Mouse (Mus musculus) mature B cell (primary cell): ENCODE data around the gene Tnfsfm13.

Experiments
- in situ Hi-C: fragments of 300-500 bp; cut with MboI; formaldehyde crosslinking; loops from 2 replicates; pipeline ENCODE4 v1.14.3; 2019

The Tnfsfm13 gene

GRCm38 (mm10) chr11:69655264-69656064 is 40.4 kb downstream of the Tnfsfm13 start, which contains the start of gene Sox15:
Gene Sox15 (plus strand): TSS chr11:69655314.
- in situ Hi-C loops: no loop called here

GRCm38 (mm10) chr11:69654760-69655159 is 41.1 kb downstream of the Tnfsfm13 start:
- in situ Hi-C loops: no loop called here

- in situ Hi-C loops: no loop called here
Observed at GRCm38 (mm10) chr11:69653399-69653798, 42.5 kb downstream of the Tnfsfm13 start.

- in situ Hi-C loops: no loop called here
Observed at GRCm38 (mm10) chr11:69645860-69646259, 50.0 kb downstream of the Tnfsfm13 start.

- in situ Hi-C loops: no loop called here
Observed at GRCm38 (mm10) chr11:69635471-69635870, 60.4 kb downstream of the Tnfsfm13 start.

- in situ Hi-C loops: no loop called here
Observed at GRCm38 (mm10) chr11:69633128-69633866, 62.6 kb downstream of the Tnfsfm13 start.
